Mouse (Mus musculus) liver, adult 2 months (tissue): ENCODE measurements around the gene 1700016D06Rik.

ENCODE experiments used
- CTCF ChIP-seq: fragments of 200-500 bp; IDR thresholded peaks from 2 replicates; pipeline ENCODE4 v1.5.1; 2011; ENCODE audit warnings: low read depth, low read length, control low read depth
- POLR2A ChIP-seq: fragments of 200-500 bp; IDR thresholded peaks from 2 replicates; pipeline ENCODE4 v1.6.1; 2011; ENCODE audit warnings: low read length, control low read depth; ENCODE audit not compliant: insufficient read depth; ENCODE audit errors: extremely low read depth

DNA sequence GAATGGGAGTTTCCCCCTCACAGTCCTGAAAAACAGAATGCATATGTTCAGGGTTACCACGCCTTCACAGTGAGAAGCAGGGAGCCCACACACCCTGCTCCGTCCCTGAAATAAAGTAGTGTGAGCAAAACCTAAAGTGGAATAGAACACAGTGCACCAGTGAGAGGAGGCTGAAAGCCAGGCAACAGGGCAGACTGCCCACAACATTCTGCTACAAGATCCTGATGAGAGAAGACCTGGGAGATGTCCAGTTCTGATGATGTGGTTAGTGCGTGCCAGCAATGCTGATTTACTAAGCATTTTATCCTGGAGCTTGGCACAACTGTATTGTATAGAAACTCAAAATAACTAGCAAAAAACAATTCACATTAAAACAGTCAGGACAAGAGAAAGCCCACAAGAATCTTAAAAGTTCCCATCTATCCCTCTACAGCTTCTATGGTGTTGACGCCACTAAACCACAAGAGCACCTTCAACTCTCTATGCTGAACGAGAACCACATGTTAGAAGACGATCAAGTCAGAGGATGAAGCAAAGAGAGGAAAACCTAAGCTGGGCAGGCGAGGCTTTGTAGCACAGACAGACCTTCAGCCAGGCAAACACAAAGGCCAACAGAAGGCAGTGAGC lies 72.2 kb downstream of the 1700016D06Rik start:
- TF ChIP-seq POLR2A = no peak
- TF ChIP-seq CTCF = no peak
